Comparison of ENCODE assay signal across 11 mouse cellular contexts in the genomic region with DNA sequence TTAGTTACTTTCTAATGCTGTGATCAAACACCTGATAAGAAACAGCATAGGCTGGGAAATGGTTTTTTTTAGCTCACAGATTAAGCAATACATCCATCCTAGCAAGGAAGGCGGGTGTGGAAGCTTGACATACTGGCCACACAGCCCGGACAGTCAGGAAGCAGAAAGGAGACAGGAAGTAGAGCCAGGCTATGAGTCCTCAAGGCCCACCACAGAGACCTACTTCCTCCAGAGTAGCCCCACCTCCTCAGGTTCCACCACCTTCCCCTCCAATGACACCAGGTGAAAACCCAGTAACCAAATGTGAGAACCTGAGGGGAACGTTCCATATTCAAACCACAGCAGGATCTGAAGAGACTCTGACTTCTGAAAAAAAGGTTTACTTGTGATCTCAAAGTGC. TPM values are rescaled to one million over a fixed set of nuclear protein-coding genes. Genes with fewer than 3 reads are reported as not detected.
DNase-seq lines count a peak whose midpoint lies in the region; ATAC-seq lines count a peak whose summit lies in the region.
"Had no signal": no experiment of that assay in that cellular context is flagged by ENCODE, and none has a peak within 500 bp of the region (broad histone marks: within the 10 kb centered on the region; RNA-seq: fewer than 3 reads in every experiment).

No protein-coding gene starts in this region.

- 75% methylated on average over 3 of the region's 3 CpGs for WGBS in hindbrain, embryonic 13.5 days
- WGBS in hindbrain, embryonic 16.5 days = 92% methylated on average over 3 of the region's 3 CpGs

- no peak overlapping the region for H3K9ac ChIP-seq in hindbrain, embryonic 13.5 days
- no peak overlapping the region for H3K9ac ChIP-seq in hindbrain, embryonic 16.5 days (ENCODE audit: low read depth, low read length)

- H3K27me3 ChIP-seq in hindbrain, embryonic 13.5 days = no peaks in the 10 kb centered on the region
- no peaks in the 10 kb centered on the region for H3K27me3 ChIP-seq in hindbrain, embryonic 16.5 days (replicated peaks; ENCODE audit: control insufficient read depth, insufficient read depth, low read length)

- no peak for ATAC-seq in hindbrain, embryonic 13.5 days (ENCODE audit: low FRiP score)
- no peak for ATAC-seq in hindbrain, embryonic 16.5 days

- peaks cover 16% of the 10 kb centered on the region for H3K4me1 ChIP-seq in hindbrain, embryonic 13.5 days (replicated peaks)
- H3K4me1 ChIP-seq in hindbrain, embryonic 16.5 days (ENCODE audit: control insufficient read depth, insufficient read depth, low read depth, low read length) = peaks cover 9% of the 10 kb centered on the region

- H3K9me3 ChIP-seq in hindbrain, embryonic 13.5 days = no peaks in the 10 kb centered on the region
- no peaks in the 10 kb centered on the region for H3K9me3 ChIP-seq in hindbrain, embryonic 16.5 days (ENCODE audit: control insufficient read depth, low read length)
- H3K9me3 ChIP-seq: G1E; hindbrain, embryonic 10.5 days had no signal

- no peaks in the 10 kb centered on the region for H3K36me3 ChIP-seq in hindbrain, embryonic 13.5 days
- no peaks in the 10 kb centered on the region for H3K36me3 ChIP-seq in hindbrain, embryonic 16.5 days (ENCODE audit: control insufficient read depth, insufficient read depth, low read length)
- H3K36me3 ChIP-seq: G1E; hindbrain, embryonic 10.5 days had no signal

- no peak overlapping the region for H3K4me3 ChIP-seq in hindbrain, embryonic 13.5 days
- H3K4me3 ChIP-seq in hindbrain, embryonic 16.5 days (ENCODE audit: low read length) = no peak overlapping the region
- H3K4me3 ChIP-seq: erythroblast, embryonic 14.5 days; hindbrain, embryonic 10.5 days had no signal

- DNase-seq in CD4-positive helper T cell, adult 2 months (ENCODE audit: low read depth, low spot score) = peak; percentile 78
- peak; percentile 77 for DNase-seq in T-cell, adult 2 months (ENCODE audit: low spot score)
- peak; percentile 70 for DNase-seq in naive thymus-derived CD4-positive, alpha-beta T cell, adult 2 months (ENCODE audit: low read depth)
- no peak for DNase-seq in right cerebral cortex, postnatal 25 days
- DNase-seq in B cell, adult 2 months = no peak
- DNase-seq: kidney, adult 9 months had no signal

- peak overlapping the region; percentile 69; the same call in 1 of the 2 replicates for H3K27ac ChIP-seq in hindbrain, embryonic 13.5 days
- H3K27ac ChIP-seq in hindbrain, embryonic 16.5 days (ENCODE audit: low read depth, low read length) = no peak overlapping the region
- H3K27ac ChIP-seq: hindbrain, embryonic 10.5 days had no signal

- no peak overlapping the region for H3K4me2 ChIP-seq in hindbrain, embryonic 13.5 days
- no peak overlapping the region for H3K4me2 ChIP-seq in hindbrain, embryonic 16.5 days (ENCODE audit: low read length)

RNA-seq across cellular contexts. Expression of gene Dgkh, which starts 53.6 kb away (rescaled TPM):
- polyA plus RNA-seq in hindbrain, embryonic 13.5 days (2015; fragmentation: Nextera tagmentation; extraction: Ambion mirVana) = 2.3 and 2.9 TPM in 2 replicates
- polyA plus RNA-seq in hindbrain, embryonic 16.5 days (2015; fragmentation: Nextera tagmentation; extraction: Ambion mirVana) = 2.6 and 2.9 TPM in 2 replicates
- polyA plus RNA-seq: erythroblast, embryonic 14.5 days; G1E had no signal

Comparison
In these comparisons a context has a peak if more than half of its experiments do, and no peak if none do; other contexts are left out.
1. DNase-seq: peak in CD4-positive helper T cell, adult 2 months (single experiment), T-cell, adult 2 months (single experiment) and naive thymus-derived CD4-positive, alpha-beta T cell, adult 2 months (single experiment); none in right cerebral cortex, postnatal 25 days (single experiment) and B cell, adult 2 months (0 of 2).